Mouse (Mus musculus) megakaryocyte progenitor cell, adult 5-6 weeks (primary cell): ENCODE data around the gene Rapgef2. TPM values are rescaled to one million over a fixed set of nuclear protein-coding genes. Genes with fewer than 3 reads are reported as not detected.
A peak's percentile ranks its signal among the peaks of the same experiment; 100 is the strongest.

Experiments used
- ATAC-seq: replicated peaks from 2 replicates; pipeline ENCODE4 v1.8.0; 2016; ENCODE audit warnings: mild to moderate bottlenecking, moderate TSS enrichment, inconsistent platforms; ENCODE audit not compliant: poor library complexity
- total RNA-seq, 2 experiments: library from RNA; stranded (forward) in 1 of 2; stranded (reverse) in 1 of 2; fragments of 157-497, 149-512 nt in 1 of 2; fragments of 200-1000 nt in 1 of 2; gene quantifications; 2 replicates each; pipeline versions ENCODE4 v1.2.3 to v1.2.4; 2015 to 2017

Rapgef2 gene
- total RNA-seq, 2 experiments from 2014 or later = 12.4 to 17.5 TPM

DNA sequence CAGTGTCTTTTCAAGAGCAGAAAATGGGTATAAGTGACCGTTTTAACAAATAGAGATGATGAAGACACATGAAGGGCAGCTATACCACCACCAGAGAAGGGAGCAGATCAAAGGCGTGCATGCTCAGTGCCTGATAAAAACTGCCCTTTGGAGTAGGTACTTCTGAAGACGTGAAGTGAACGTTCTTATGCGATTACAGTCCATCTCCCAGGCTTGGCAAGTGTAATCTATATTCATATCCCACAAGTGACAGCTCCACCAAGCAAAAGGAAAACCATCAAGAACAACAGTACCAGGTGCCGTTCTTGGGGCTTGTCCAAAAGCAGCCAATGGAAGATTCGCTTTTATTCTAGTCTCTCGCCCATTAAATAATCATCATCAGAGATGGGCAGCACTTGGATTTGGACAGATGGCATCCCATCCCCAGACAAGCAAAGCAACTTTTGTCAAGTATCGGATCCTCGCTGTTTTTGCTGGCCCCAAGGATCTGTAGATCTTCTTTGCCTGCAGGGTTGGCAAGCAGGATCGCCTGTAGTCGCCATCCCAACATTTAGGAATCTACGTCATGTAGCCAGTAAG, 1.1 kb downstream of the Rapgef2 start:
- ATAC-seq = no peak

DNA sequence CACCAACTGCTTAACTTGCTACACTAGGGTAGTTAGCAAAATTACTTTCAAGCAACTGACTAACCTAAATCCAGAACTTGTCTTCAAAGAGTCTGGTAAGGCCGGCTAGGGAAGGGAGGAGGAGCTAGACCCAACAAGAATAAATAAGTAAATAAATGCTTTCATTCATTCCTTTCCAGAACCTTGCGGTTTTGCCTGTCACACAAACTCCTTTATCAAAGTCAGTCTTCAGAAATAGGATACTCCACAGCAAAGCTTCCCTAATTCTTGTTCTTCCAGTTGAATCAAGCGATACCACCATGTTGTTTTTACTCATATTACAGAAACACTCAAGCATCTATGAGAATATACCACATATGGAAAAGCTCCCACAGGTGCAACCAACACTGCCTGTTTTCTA, 2.3 kb downstream of the Rapgef2 start:
- no peak for ATAC-seq

DNA sequence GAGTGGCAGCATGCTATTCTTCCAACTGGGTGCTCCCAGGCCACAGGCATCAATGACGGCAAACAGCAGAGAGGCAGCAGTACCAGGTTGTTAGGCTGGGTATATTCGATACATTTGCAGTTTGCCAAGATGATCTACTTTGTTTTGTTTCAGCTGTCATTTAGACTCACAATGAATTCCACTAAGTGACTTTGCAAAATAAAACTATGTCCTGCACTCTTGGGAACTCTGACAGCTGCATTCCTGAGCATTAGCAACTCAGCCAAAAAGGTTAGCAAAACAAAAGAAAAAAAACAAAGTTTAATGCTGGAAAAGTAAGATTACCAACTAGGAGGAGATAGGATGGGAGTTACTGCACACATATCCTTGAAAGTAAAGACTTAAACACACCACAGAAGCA, 3.3 kb downstream of the Rapgef2 start:
- ATAC-seq = no peak

- ATAC-seq = no peak
Measured at GRCm38 (mm10) chr3:79275856-79276645, 10.3 kb downstream of the Rapgef2 start.

DNA sequence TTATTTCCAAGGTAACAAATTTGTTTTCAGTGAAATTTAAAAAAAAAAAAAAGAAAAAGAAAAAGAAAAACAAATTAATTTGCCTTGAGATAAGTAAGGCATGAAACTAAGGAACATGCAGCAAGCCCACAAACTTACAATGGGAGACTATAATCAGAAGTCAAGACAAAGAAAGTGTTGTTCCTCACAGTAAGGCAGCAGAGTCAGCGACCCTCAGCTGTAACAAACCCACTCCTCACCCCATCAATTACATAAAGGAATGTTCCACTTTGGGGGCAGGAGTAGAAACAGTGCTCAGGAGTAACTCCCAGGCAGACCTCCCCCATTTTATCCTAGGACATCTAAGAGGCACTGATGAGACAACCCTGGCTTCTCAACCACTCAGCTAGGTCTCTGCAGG, 13.0 kb downstream of the Rapgef2 start:
- no peak for ATAC-seq

DNA sequence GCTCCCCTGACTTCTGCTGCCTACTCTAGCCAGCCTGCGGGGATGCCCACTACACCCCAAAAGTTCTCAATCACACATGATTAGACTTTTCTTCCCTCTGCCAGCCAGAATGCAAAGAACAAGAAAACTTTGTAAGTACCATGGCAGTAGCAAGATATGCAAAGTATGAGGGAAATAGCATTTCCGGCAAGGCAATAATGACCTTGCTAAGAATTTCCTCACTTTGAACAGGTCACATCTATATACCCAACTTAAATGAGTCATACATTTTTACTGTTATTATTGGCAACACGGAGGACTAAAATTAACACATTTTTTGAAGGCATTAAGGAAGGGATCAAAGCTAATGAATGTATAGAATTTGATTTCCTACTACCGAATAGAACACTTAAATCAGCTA, 13.4 kb downstream of the Rapgef2 start:
- ATAC-seq = peak; percentile 26

DNA sequence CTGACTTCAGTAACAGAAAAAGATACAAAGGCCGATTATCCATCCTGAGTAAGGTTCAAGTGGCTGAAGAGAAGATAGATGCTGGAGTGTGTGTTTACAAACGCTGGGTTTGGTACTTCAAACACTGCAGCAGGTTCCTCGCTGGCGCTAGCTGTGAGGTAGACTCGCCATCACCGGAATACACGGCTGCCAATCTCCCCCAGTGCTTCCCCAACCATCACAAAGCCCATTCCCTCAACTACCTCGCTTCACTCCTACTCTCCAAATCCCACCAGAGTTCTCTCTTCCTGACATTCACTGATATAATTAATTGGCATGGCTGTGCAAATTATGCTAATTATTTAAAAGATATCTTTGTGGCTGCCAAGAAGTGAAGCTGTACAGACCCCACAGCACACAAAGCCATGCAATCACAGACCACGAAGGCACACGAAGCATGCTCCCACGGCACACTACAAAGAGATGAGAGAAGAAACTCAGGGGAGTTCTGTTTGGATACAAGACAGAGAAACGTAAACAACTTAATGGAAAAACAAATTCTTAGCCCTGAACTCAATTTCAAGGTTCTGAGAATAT, 15.2 kb downstream of the Rapgef2 start:
- ATAC-seq = no peak

DNA sequence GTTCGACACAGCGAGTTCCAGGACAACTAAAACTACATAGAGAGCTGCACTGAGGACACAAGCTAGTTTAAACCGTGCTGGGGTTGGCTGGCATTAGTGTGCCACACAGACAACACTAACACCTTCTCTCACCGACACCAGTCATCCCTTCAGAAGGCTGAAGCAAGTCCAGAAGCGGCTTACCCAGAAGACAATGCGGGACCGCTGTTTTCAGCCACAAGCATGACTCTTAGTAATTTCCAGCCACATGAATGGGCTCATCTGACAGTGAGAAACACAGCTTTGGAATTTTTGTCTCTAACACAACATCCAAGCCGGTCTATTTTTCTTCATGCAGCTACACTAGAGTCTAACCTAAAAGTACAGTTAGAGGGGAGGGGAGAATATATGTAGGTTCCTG, 16.4 kb downstream of the Rapgef2 start:
- no peak for ATAC-seq

DNA sequence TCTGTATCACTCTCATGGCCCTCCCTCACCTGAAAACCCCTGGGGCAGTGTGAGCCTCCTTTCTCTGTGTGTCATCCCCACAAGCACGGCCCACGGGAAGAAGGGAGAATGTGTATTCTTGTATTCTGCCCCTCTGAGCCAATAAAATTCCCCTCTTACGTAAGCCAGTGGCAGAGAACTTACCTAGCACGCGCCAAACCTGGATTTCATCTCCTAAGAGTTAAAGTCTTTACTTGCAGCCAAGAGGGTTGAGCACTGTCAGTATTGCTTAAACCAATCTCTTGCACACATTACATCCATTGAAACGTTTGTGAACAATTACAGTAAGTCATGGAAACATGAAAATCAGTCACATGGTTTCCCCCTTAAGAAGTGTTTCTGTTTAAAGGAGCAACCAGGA, 19.3 kb downstream of the Rapgef2 start:
- ATAC-seq = no peak

DNA sequence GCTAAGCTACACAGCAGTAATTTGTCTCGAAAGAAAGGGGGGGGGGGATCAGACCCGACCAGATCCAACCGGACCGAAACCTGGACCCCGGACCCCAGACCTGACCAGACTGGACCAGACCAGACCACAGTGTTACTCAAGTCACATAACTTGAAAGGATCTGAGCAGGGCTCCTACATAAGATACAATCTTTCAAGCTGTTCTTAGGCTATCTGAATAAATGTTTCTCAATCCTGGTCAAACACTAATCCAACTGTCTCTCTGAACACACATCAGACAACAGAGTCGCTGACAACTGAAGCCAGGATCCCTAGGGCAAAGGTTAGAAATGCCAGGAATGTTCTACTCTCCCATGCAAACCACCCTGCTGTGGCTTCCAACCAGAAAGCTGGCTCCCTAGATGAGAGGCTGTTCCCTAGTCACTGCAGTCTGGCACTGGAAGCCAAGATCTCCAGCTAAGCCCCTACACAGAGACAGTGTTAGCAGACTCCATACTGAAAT, 24.5 kb downstream of the Rapgef2 start:
- no peak for ATAC-seq

GRCm38 (mm10) chr3:79254023-79254422, 32.3 kb downstream of the Rapgef2 start:
- ATAC-seq = no peak

DNA sequence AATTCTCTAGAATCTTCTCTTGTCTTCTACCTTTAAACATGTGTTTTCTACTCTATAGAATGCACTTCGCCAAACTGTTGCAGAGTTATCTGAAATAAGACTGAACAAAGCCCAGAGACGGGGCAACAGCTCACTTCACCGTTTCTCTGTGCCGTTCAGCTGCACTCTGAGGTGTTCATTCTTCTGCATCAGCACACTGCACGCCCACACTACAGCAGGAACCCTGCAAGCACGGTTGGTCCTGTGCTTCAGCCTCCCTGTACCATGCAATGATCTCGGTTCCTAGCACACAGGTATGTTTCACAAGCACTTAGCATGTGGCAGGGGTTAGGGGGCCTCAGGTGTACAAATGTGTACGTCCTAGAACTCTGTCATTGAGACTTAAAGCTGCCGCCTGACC, 32.9 kb downstream of the Rapgef2 start:
- peak; percentile 47 for ATAC-seq

DNA sequence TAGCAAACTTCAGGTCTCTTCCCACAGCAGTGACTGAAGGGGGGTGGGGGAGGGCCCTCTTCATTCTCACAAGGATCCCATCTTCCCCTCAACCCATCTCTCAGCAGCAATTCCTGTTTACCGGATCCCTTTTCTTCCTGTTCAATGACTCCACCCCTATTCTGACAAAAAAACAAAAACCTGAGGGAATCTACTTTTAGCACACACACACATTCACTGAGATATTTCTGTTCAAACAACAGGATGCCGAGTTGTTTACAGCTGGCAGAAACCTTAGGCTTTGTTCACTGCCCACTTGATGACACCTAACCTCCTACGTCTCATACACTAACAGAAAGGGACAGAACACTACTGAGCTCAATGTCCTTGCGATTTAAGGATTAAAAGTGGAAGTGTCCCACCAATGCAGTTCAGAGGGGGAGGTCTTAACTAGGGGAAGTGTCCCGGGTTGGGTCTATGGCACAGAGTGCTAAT, 33.4 kb downstream of the Rapgef2 start:
- peak; percentile 78 for ATAC-seq

DNA sequence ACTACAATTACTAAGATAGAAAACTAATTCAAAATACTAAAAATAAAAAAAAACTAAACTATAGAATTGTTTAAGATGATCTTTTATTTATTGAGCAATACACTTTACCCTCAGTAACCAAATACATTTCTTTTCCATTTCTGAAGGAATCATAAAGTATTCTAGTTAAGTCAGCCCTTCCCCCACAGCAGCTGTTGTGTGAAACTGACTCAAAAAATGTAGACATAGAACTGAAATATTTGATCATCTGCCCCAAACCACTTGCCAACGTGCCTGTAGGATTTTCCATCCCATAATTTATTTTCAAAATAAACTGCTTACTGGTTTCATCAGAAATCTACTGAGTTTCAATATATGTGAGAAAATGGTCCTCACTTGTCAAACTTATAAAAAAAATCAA, 36.4 kb downstream of the Rapgef2 start:
- no peak for ATAC-seq

- ATAC-seq = no peak
Measured at GRCm38 (mm10) chr3:79248659-79249235, 37.6 kb downstream of the Rapgef2 start.

DNA sequence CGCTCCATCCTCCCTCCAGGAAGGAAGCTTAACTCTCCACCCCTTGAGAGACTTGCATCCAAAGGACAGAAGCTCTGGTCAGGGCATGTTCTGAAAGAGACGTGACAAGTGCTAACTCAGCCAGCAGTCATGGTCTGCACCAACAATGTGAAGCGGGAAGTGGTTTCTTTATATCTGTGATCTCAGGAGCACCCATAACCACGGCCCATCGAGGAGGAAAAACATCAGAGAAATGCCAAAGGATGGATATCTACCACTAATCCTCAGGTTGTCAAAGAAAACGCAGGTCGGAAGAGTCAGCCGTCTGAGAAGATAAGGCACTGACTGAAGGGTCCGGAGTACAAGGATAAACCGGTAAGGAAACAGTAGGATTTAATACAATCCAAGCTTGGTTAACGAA, 38.1 kb downstream of the Rapgef2 start:
- ATAC-seq = peak; percentile 47

- no peak for ATAC-seq
Measured at GRCm38 (mm10) chr3:79244347-79244746, 42.0 kb downstream of the Rapgef2 start.

- ATAC-seq = no peak
Measured at GRCm38 (mm10) chr3:79242922-79243705, 43.2 kb downstream of the Rapgef2 start.

- 0 out of 2 replicates have a peak, but pooled peaks have one; percentile 12 for ATAC-seq
Measured at GRCm38 (mm10) chr3:79242298-79242697, 44.0 kb downstream of the Rapgef2 start.

DNA sequence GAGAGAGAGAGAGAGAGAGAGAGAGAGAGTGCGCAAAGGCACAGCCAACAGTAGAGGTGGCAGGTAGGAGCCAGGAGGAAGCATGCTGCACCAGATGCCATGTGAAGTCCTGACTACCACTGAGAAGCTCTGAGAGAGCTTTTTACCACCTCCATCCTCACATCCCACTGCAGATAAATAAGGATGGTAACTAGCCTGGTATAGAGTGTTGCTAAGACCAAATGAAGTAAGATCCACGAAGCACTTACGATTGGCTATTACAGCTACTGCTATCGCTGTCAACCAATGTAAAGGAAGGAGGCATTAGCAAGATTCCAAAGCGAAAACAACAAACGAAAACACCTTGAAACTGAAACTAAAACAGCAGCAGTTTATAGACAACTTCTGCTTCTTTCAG, 47.3 kb downstream of the Rapgef2 start:
- peak; percentile 47 for ATAC-seq
